ENCODE assay signal across 10 mouse cellular contexts in the genomic region with DNA sequence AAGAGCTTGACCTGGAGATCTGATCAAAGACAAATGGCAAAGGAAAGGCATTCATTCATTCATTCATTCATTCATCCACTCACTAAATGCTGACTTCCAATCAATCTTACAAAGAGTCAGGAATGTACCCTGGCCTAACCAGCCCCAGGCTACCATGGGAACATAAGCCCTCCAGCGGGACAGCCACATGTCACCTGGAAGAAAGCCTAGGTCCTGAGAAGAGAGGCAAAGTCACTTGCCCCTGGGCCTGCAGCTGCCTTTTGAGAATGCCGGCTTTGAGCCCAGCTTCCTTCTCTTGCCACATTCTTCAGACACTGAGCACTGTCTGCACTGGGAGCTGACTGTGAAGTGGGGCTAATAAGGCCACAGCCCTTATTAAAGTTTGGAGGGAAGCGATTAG. TPM values are rescaled to one million over a fixed set of nuclear protein-coding genes. Genes with fewer than 3 reads are reported as not detected.
DNase-seq lines count a peak whose midpoint lies in the region; ATAC-seq and TF ChIP-seq lines count a peak whose summit lies in the region.
"Had no signal": no experiment of that assay in that cellular context is flagged by ENCODE, and none has a peak within 500 bp of the region (broad histone marks: within the 10 kb centered on the region; RNA-seq: fewer than 3 reads in every experiment).

No protein-coding gene starts in this region.

- no peak for ATAC-seq in embryonic facial prominence, embryonic 13.5 days (ENCODE audit: insufficient number of reproducible peaks, insufficient read depth, low FRiP score, low TSS enrichment, low read depth)
- no peak for ATAC-seq in limb, embryonic 15.5 days (ENCODE audit: insufficient number of reproducible peaks, low FRiP score, low TSS enrichment, low read depth)
- no peak for ATAC-seq in megakaryocyte-erythroid progenitor cell, adult 5-6 weeks (replicated peaks; ENCODE audit: low FRiP score, low TSS enrichment, poor library complexity, severe bottlenecking)

- H3K4me2 ChIP-seq in embryonic facial prominence, embryonic 13.5 days = no peak overlapping the region
- no peak overlapping the region for H3K4me2 ChIP-seq in limb, embryonic 15.5 days
- H3K4me2 ChIP-seq: liver, embryonic 15.5 days had no signal

- no peaks in the 10 kb centered on the region for H3K27me3 ChIP-seq in embryonic facial prominence, embryonic 13.5 days
- no peaks in the 10 kb centered on the region for H3K27me3 ChIP-seq in limb, embryonic 15.5 days
- H3K27me3 ChIP-seq: liver, embryonic 15.5 days had no signal

- H3K4me3 ChIP-seq in layer of hippocampus, adult 2 months = no peak overlapping the region
- H3K4me3 ChIP-seq in embryonic facial prominence, embryonic 13.5 days = no peak overlapping the region
- H3K4me3 ChIP-seq in limb, embryonic 15.5 days = no peak overlapping the region
- H3K4me3 ChIP-seq: liver, embryonic 15.5 days had no signal

- TF ChIP-seq CTCF in layer of hippocampus, adult 2 months (conservative IDR thresholded peaks at IDR 0.05) = no peak

- no peaks in the 10 kb centered on the region for H3K36me3 ChIP-seq in embryonic facial prominence, embryonic 13.5 days
- no peaks in the 10 kb centered on the region for H3K36me3 ChIP-seq in limb, embryonic 15.5 days
- H3K36me3 ChIP-seq: liver, embryonic 15.5 days had no signal

- H3K9me3 ChIP-seq in embryonic facial prominence, embryonic 13.5 days = no peaks in the 10 kb centered on the region
- H3K9me3 ChIP-seq in limb, embryonic 15.5 days = no peaks in the 10 kb centered on the region
- H3K9me3 ChIP-seq: liver, embryonic 15.5 days had no signal

- DNase-seq in gastrocnemius, adult 18-20 months (ENCODE audit: low spot score) = peak; percentile 59
- no peak for DNase-seq in gastrocnemius, postnatal 4 days (ENCODE audit: low spot score in 2 of 2)
- DNase-seq in layer of hippocampus, adult 2 months (ENCODE audit: low spot score in 2 of 2) = no peak
- no peak for DNase-seq in layer of hippocampus, adult 8-10 months (ENCODE audit: low spot score in 2 of 2)
- no peak for DNase-seq in spleen, postnatal 10 days (ENCODE audit: low spot score in 2 of 2)
- DNase-seq: retina, postnatal 1 day had no signal

- WGBS in embryonic facial prominence, embryonic 13.5 days = 35% methylated on average over 3 of the region's 3 CpGs
- WGBS in limb, embryonic 15.5 days = 32% methylated on average over 3 of the region's 3 CpGs

- 0 out of 2 replicates have a peak overlapping the region, but pooled peaks have one; percentile 12 for H3K9ac ChIP-seq in embryonic facial prominence, embryonic 13.5 days
- no peak overlapping the region for H3K9ac ChIP-seq in limb, embryonic 15.5 days
- H3K9ac ChIP-seq: liver, embryonic 15.5 days had no signal

- peaks cover 89% of the 10 kb centered on the region for H3K4me1 ChIP-seq in embryonic facial prominence, embryonic 13.5 days
- peaks cover 78% of the 10 kb centered on the region for H3K4me1 ChIP-seq in limb, embryonic 15.5 days

- H3K27ac ChIP-seq in layer of hippocampus, adult 2 months = peak overlapping the region; percentile 55; the same call in 1 of the 2 replicates
- H3K27ac ChIP-seq in embryonic facial prominence, embryonic 13.5 days = peak overlapping the region; percentile 55; the same call in 1 of the 2 replicates
- peak overlapping the region; percentile 38; the same call in 1 of the 2 replicates for H3K27ac ChIP-seq in limb, embryonic 15.5 days
- H3K27ac ChIP-seq: liver, embryonic 15.5 days had no signal

RNA-seq across cellular contexts. Expression of a gene that starts 56.3 kb away (rescaled TPM):
- 10 to 100 TPM; 41.7 to 46.3 TPM for total RNA-seq in gastrocnemius, adult 18-20 months (2021)
- total RNA-seq in gastrocnemius, postnatal 4 days (2021) = 10 to 100 TPM; 72.7 to 80.4 TPM
- 100 to 1,000 TPM in 1 of 2 experiments, 10 to 100 TPM in 1; 96.3 to 103 TPM for total RNA-seq in layer of hippocampus, adult 2 months (2021)
- 10 to 100 TPM; 87.5 to 90.5 (median 89.7) TPM for total RNA-seq in layer of hippocampus, adult 8-10 months (2022)
- polyA plus RNA-seq in embryonic facial prominence, embryonic 13.5 days (2015; fragmentation: Nextera tagmentation; extraction: Ambion mirVana) = 53.2 and 54.5 TPM in 2 replicates
- polyA plus RNA-seq in limb, embryonic 15.5 days (2015; fragmentation: Nextera tagmentation; extraction: Ambion mirVana) = 57.8 and 60.6 TPM in 2 replicates
- total RNA-seq in megakaryocyte-erythroid progenitor cell, adult 5-6 weeks (2014; fragmentation: Nextera tagmentation) = 3.2 and 5.9 TPM in 2 replicates
- total RNA-seq in megakaryocyte-erythroid progenitor cell, adult 5-6 weeks (2017) = 3.2 TPM in 2 replicates

Comparison
In these comparisons a context has a peak if more than half of its experiments do, and no peak if none do; other contexts are left out.
1. RNA of a gene that starts 56.3 kb away (total RNA-seq): 96.3 to 103 TPM in layer of hippocampus, adult 2 months, 87.5 to 90.5 TPM in layer of hippocampus, adult 8-10 months, 72.7 to 80.4 TPM in gastrocnemius, postnatal 4 days and 41.7 to 46.3 TPM in gastrocnemius, adult 18-20 months; 3.2 to 5.9 TPM in megakaryocyte-erythroid progenitor cell, adult 5-6 weeks; every median in the first group is over 4 times any median in the second.
2. Peak in every context shown above with its lines, with median percentiles within 50 percentile points of each other: H3K27ac ChIP-seq.